Mouse (Mus musculus): Measurements from ENCODE around the gene Ring1.

- TF ChIP-seq CTCF (IDR thresholded peaks at IDR 0.05; ENCODE audit: low read depth) (no peak), EP300 (IDR thresholded peaks at IDR 0.05; ENCODE audit: low read depth) (no peak)
Measured at GRCm38 (mm10) chr17:34006570-34006969, 17.9 kb downstream of the Ring1 start.
